Mouse (Mus musculus) liver, embryonic 15.5 days (tissue): ENCODE measurements around the gene Sntg2. TPM values are rescaled to one million over a fixed set of nuclear protein-coding genes. Genes with fewer than 3 reads are reported as not detected.

Source experiments
- ATAC-seq: fragments of 200-750 bp; cut with Nextera tagmentation; 2 replicates; pipeline ENCODE4 v1.8.0; 2017; ENCODE audit warnings: moderate number of reproducible peaks, mild to moderate bottlenecking, moderate library complexity; ENCODE audit not compliant: insufficient read depth
- H3K27ac ChIP-seq: fragments of 300-500 bp; sonication (generic); replicated peaks from 2 replicates; pipeline ENCODE4 v1.5.1; 2015; ENCODE audit warnings: mild to moderate bottlenecking, inconsistent platforms
- H3K27me3 ChIP-seq: fragments of 300-500 bp; sonication (generic); 2 replicates; pipeline ENCODE4 v1.6.1; 2015; ENCODE audit warnings: mild to moderate bottlenecking, inconsistent platforms
- H3K36me3 ChIP-seq: fragments of 300-500 bp; sonication (generic); replicated peaks from 2 replicates; pipeline ENCODE4 v1.6.1; 2015; ENCODE audit warnings: moderate library complexity, mild to moderate bottlenecking, inconsistent platforms
- H3K4me1 ChIP-seq: fragments of 300-500 bp; sonication (generic); replicated peaks from 2 replicates; pipeline ENCODE4 v1.6.1; 2015; ENCODE audit warnings: inconsistent platforms
- H3K4me2 ChIP-seq: fragments of 300-500 bp; sonication (generic); 2 replicates; pipeline ENCODE4 v1.6.1; 2015; ENCODE audit warnings: moderate library complexity, mild to moderate bottlenecking, inconsistent platforms
- H3K4me3 ChIP-seq: fragments of 300-500 bp; sonication (generic); replicated peaks from 2 replicates; pipeline ENCODE4 v1.5.1; 2015; ENCODE audit warnings: mild to moderate bottlenecking, inconsistent platforms
- H3K9ac ChIP-seq: fragments of 300-500 bp; sonication (generic); 2 replicates; pipeline ENCODE4 v1.6.1; 2015; ENCODE audit warnings: moderate library complexity, mild to moderate bottlenecking, inconsistent platforms
- H3K9me3 ChIP-seq: fragments of 300-500 bp; sonication (generic); replicated peaks from 2 replicates; pipeline ENCODE4 v1.6.1; 2016; ENCODE audit warnings: inconsistent platforms
- WGBS: fragments of 180-500 bp; shearing (Covaris S2); methylation state at CpG from one replicate; pipeline ENCODE4 v1.1.7; 2015; ENCODE audit warnings: mixed read lengths; ENCODE audit not compliant: insufficient replicate concordance; 5-methylcytosine and 5-hydroxymethylcytosine counted together
- polyA plus RNA-seq: library from polyadenylated mRNA; unstranded; fragments of >200 nt; fragmentation: Nextera tagmentation; extraction: Ambion mirVana; gene quantifications from 2 replicates; pipeline ENCODE4 v1.2.1, GENCODE M21; 2015

The Sntg2 gene
- polyA plus RNA-seq, 1 experiment from 2014 or later, result 0.10 TPM

- no peak for ATAC-seq
- Histone ChIP-seq H3K9me3 (no peaks in the 10 kb centered on the region), H3K27ac (no peak overlapping the region), H3K4me1 (no peaks in the 10 kb centered on the region), H3K4me3 (no peak overlapping the region), H3K27me3 (no peaks in the 10 kb centered on the region), H3K9ac (no peak overlapping the region), H3K4me2 (no peak overlapping the region), H3K36me3 (no peaks in the 10 kb centered on the region)
- WGBS, result 47% methylated on average over 2 of the region's 2 CpGs
These were observed 129.0 kb downstream of the Sntg2 start for GRCm38 (mm10) chr12:30244194-30244593.

- Histone ChIP-seq H3K36me3 (no peaks in the 10 kb centered on the region), H3K4me2 (no peak overlapping the region), H3K27me3 (no peaks in the 10 kb centered on the region), H3K4me1 (no peaks in the 10 kb centered on the region), H3K27ac (no peak overlapping the region), H3K4me3 (no peak overlapping the region), H3K9me3 (no peaks in the 10 kb centered on the region), H3K9ac (no peak overlapping the region)
- no peak for ATAC-seq
- WGBS, result 67% methylated on average over 3 of the region's 3 CpGs
These were observed 132.3 kb downstream of the Sntg2 start for GRCm38 (mm10) chr12:30240891-30241290.

GRCm38 (mm10) chr12:30234940-30235339 lies 138.2 kb downstream of the Sntg2 start:
- Histone ChIP-seq H3K36me3 (no peaks in the 10 kb centered on the region), H3K4me2 (no peak overlapping the region), H3K27ac (no peak overlapping the region), H3K27me3 (no peaks in the 10 kb centered on the region), H3K4me1 (no peaks in the 10 kb centered on the region), H3K9me3 (no peaks in the 10 kb centered on the region), H3K9ac (no peak overlapping the region), H3K4me3 (no peak overlapping the region)
- ATAC-seq, result no peak
- 51% methylated on average over 2 of the region's 2 CpGs for WGBS

GRCm38 (mm10) chr12:30228004-30228403 lies 145.2 kb downstream of the Sntg2 start:
- no peak overlapping the region for H3K4me3 ChIP-seq
- H3K9ac ChIP-seq, result no peak overlapping the region
- no peaks in the 10 kb centered on the region for H3K27me3 ChIP-seq
- H3K9me3 ChIP-seq, result no peaks in the 10 kb centered on the region
- ATAC-seq, result no peak
- H3K4me1 ChIP-seq, result no peaks in the 10 kb centered on the region
- no peak overlapping the region for H3K4me2 ChIP-seq
- H3K27ac ChIP-seq, result no peak overlapping the region
- H3K36me3 ChIP-seq, result no peaks in the 10 kb centered on the region
- WGBS, result 85% methylated on average over 4 of the region's 4 CpGs

GRCm38 (mm10) chr12:30226247-30226646 lies 146.9 kb downstream of the Sntg2 start:
- H3K9ac ChIP-seq, result no peak overlapping the region
- H3K4me2 ChIP-seq, result no peak overlapping the region
- no peak for ATAC-seq
- H3K9me3 ChIP-seq, result no peaks in the 10 kb centered on the region
- no peaks in the 10 kb centered on the region for H3K4me1 ChIP-seq
- no peak overlapping the region for H3K27ac ChIP-seq
- WGBS, result 54% methylated on average over 5 of the region's 5 CpGs
- no peaks in the 10 kb centered on the region for H3K36me3 ChIP-seq
- no peaks in the 10 kb centered on the region for H3K27me3 ChIP-seq
- no peak overlapping the region for H3K4me3 ChIP-seq

GRCm38 (mm10) chr12:30216762-30217441 lies 156.3 kb downstream of the Sntg2 start:
- 54% methylated on average over 6 of the region's 6 CpGs for WGBS
- no peak overlapping the region for H3K27ac ChIP-seq
- no peaks in the 10 kb centered on the region for H3K27me3 ChIP-seq
- H3K4me3 ChIP-seq, result no peak overlapping the region
- no peak overlapping the region for H3K9ac ChIP-seq
- no peak overlapping the region for H3K4me2 ChIP-seq
- no peak for ATAC-seq
- H3K36me3 ChIP-seq, result no peaks in the 10 kb centered on the region
- H3K4me1 ChIP-seq, result no peaks in the 10 kb centered on the region
- H3K9me3 ChIP-seq, result no peaks in the 10 kb centered on the region

GRCm38 (mm10) chr12:30214761-30215160 lies 158.4 kb downstream of the Sntg2 start:
- no peaks in the 10 kb centered on the region for H3K4me1 ChIP-seq
- no peak overlapping the region for H3K4me2 ChIP-seq
- H3K27me3 ChIP-seq, result no peaks in the 10 kb centered on the region
- H3K27ac ChIP-seq, result no peak overlapping the region
- no peak for ATAC-seq
- H3K4me3 ChIP-seq, result no peak overlapping the region
- 51% methylated on average over 2 of the region's 2 CpGs for WGBS
- no peaks in the 10 kb centered on the region for H3K9me3 ChIP-seq
- H3K36me3 ChIP-seq, result no peaks in the 10 kb centered on the region
- H3K9ac ChIP-seq, result no peak overlapping the region

- H3K9me3 ChIP-seq, result no peaks in the 10 kb centered on the region
- H3K4me2 ChIP-seq, result no peak overlapping the region
- H3K4me1 ChIP-seq, result no peaks in the 10 kb centered on the region
- WGBS, result 46% methylated on average over 2 of the region's 2 CpGs
- no peak overlapping the region for H3K4me3 ChIP-seq
- no peaks in the 10 kb centered on the region for H3K36me3 ChIP-seq
- no peak for ATAC-seq
- H3K9ac ChIP-seq, result no peak overlapping the region
- no peak overlapping the region for H3K27ac ChIP-seq
- no peaks in the 10 kb centered on the region for H3K27me3 ChIP-seq
These were observed 162.8 kb downstream of the Sntg2 start for GRCm38 (mm10) chr12:30210388-30210787.

GRCm38 (mm10) chr12:30208527-30208926 lies 164.6 kb downstream of the Sntg2 start:
- no peak overlapping the region for H3K27ac ChIP-seq
- H3K4me1 ChIP-seq, result no peaks in the 10 kb centered on the region
- no peaks in the 10 kb centered on the region for H3K36me3 ChIP-seq
- H3K4me3 ChIP-seq, result no peak overlapping the region
- H3K4me2 ChIP-seq, result no peak overlapping the region
- H3K9me3 ChIP-seq, result no peaks in the 10 kb centered on the region
- ATAC-seq, result no peak
- WGBS, result 45% methylated on average over 2 of the region's 2 CpGs
- no peaks in the 10 kb centered on the region for H3K27me3 ChIP-seq
- no peak overlapping the region for H3K9ac ChIP-seq

- Histone ChIP-seq H3K9me3 (no peaks in the 10 kb centered on the region), H3K9ac (no peak overlapping the region)
These were observed 165.1 kb downstream of the Sntg2 start for GRCm38 (mm10) chr12:30208087-30208486.

GRCm38 (mm10) chr12:30204457-30204856 lies 168.7 kb downstream of the Sntg2 start:
- no peak overlapping the region for H3K9ac ChIP-seq
- WGBS, result 39% methylated on average over 4 of the region's 4 CpGs
- H3K27me3 ChIP-seq, result no peaks in the 10 kb centered on the region
- no peaks in the 10 kb centered on the region for H3K4me1 ChIP-seq
- no peak overlapping the region for H3K4me3 ChIP-seq
- ATAC-seq, result no peak
- H3K4me2 ChIP-seq, result no peak overlapping the region
- no peaks in the 10 kb centered on the region for H3K36me3 ChIP-seq
- no peaks in the 10 kb centered on the region for H3K9me3 ChIP-seq
- H3K27ac ChIP-seq, result no peak overlapping the region

More at GRCm38 (mm10) chr12:30208087-30208486, 165.1 kb downstream of the Sntg2 start:
- no peak for ATAC-seq
- no peak overlapping the region for H3K4me3 ChIP-seq
- no peak overlapping the region for H3K4me2 ChIP-seq
- H3K27me3 ChIP-seq, result no peaks in the 10 kb centered on the region
- H3K27ac ChIP-seq, result no peak overlapping the region
- WGBS, result 59% methylated on average over 5 of the region's 5 CpGs
- no peaks in the 10 kb centered on the region for H3K36me3 ChIP-seq
- H3K4me1 ChIP-seq, result no peaks in the 10 kb centered on the region

GRCm38 (mm10) chr12:30202763-30203162 lies 170.4 kb downstream of the Sntg2 start:
- Histone ChIP-seq H3K27ac (no peak overlapping the region), H3K36me3 (no peaks in the 10 kb centered on the region), H3K9ac (no peak overlapping the region), H3K27me3 (no peaks in the 10 kb centered on the region), H3K9me3 (no peaks in the 10 kb centered on the region), H3K4me1 (no peaks in the 10 kb centered on the region), H3K4me2 (no peak overlapping the region), H3K4me3 (no peak overlapping the region)
- no peak for ATAC-seq
- 81% methylated on average over 1 of the region's 1 CpGs for WGBS
